Mouse (Mus musculus) heart, adult 2 months (tissue): ENCODE measurements around the gene Insm1.

ENCODE experiments used
- CTCF ChIP-seq: fragments of 200-600 bp; IDR thresholded peaks from 2 replicates; pipeline ENCODE4 v1.8.1; 2022; ENCODE audit warnings: antibody characterized with exemption, mild to moderate bottlenecking, moderate library complexity
- EP300 ChIP-seq: fragments of 200-500 bp; IDR thresholded peaks from 2 replicates; pipeline ENCODE4 v1.6.1; 2011; ENCODE audit warnings: low read depth, low read length, control low read depth; ENCODE audit not compliant: insufficient read depth
- POLR2A ChIP-seq: fragments of 200-500 bp; IDR thresholded peaks from 2 replicates; pipeline ENCODE4 v1.6.1; 2011; ENCODE audit warnings: mild to moderate bottlenecking, low read depth, low read length, control low read depth; ENCODE audit not compliant: insufficient read depth

- TF ChIP-seq CTCF (no peak), POLR2A (no peak), EP300 (no peak)
Measured at GRCm38 (mm10) chr2:146225818-146226217, 4.1 kb downstream of the Insm1 start.
